Mouse (Mus musculus): ENCODE data around the gene Rara. TPM values are rescaled to one million over a fixed set of nuclear protein-coding genes. Genes with fewer than 3 reads are reported as not detected.
A peak's percentile ranks its signal among the peaks of the same experiment; 100 is the strongest.

The Rara gene
- total RNA-seq, 2 experiments from 2014 or later, result 16.2 to 16.7 TPM

- peak in 1 of 2 experiments; percentile 74 for DNase-seq (ENCODE audit: low spot score in 2 of 2)
Measured at GRCm38 (mm10) chr11:98951026-98951906, 23.6 kb downstream of the Rara start.

GRCm38 (mm10) chr11:98952111-98952510 is 24.5 kb downstream of the Rara start:
- DNase-seq (ENCODE audit: low spot score in 2 of 2), result no peak

- DNase-seq (ENCODE audit: low spot score in 2 of 2), result no peak
Measured at GRCm38 (mm10) chr11:98952736-98953135, 25.1 kb downstream of the Rara start.

- DNase-seq (ENCODE audit: low spot score in 2 of 2), result no peak
Measured at GRCm38 (mm10) chr11:98953361-98953760, 25.7 kb downstream of the Rara start.

- DNase-seq (ENCODE audit: low spot score in 2 of 2), result no peak
Measured at GRCm38 (mm10) chr11:98953835-98954320, 26.3 kb downstream of the Rara start.

GRCm38 (mm10) chr11:98954373-98954772 is 26.8 kb downstream of the Rara start:
- DNase-seq (ENCODE audit: low spot score in 2 of 2), result peak; percentile 77 to 79

- DNase-seq (ENCODE audit: low spot score in 2 of 2), result no peak
Measured at GRCm38 (mm10) chr11:98954801-98955706, 27.4 kb downstream of the Rara start.

GRCm38 (mm10) chr11:98955707-98956235 is 28.2 kb downstream of the Rara start:
- no peak for DNase-seq (ENCODE audit: low spot score in 2 of 2)

- DNase-seq (ENCODE audit: low spot score in 2 of 2), result no peak
Measured at GRCm38 (mm10) chr11:98956340-98956739, 28.7 kb downstream of the Rara start.

- DNase-seq (ENCODE audit: low spot score in 2 of 2), result peak; percentile 76 to 81
Measured at GRCm38 (mm10) chr11:98959437-98960312, 32.1 kb downstream of the Rara start.

- DNase-seq (ENCODE audit: low spot score in 2 of 2), result peak; percentile 75 to 83
Measured at GRCm38 (mm10) chr11:98960313-98960906, 32.8 kb downstream of the Rara start.

- peak; percentile 33 to 50 for DNase-seq (ENCODE audit: low spot score in 2 of 2)
Measured at GRCm38 (mm10) chr11:98961051-98961592, 33.5 kb downstream of the Rara start.

GRCm38 (mm10) chr11:98961766-98962165 is 34.1 kb downstream of the Rara start:
- DNase-seq (ENCODE audit: low spot score in 2 of 2), result peak in 1 of 2 experiments; percentile 23

- DNase-seq (ENCODE audit: low spot score in 2 of 2), result peak; percentile 18 to 35
Measured at GRCm38 (mm10) chr11:98962421-98963095, 34.9 kb downstream of the Rara start.

- DNase-seq (ENCODE audit: low spot score in 2 of 2), result peak; percentile 64 to 79
Measured at GRCm38 (mm10) chr11:98963191-98964021, 35.8 kb downstream of the Rara start.

GRCm38 (mm10) chr11:98964201-98964615 is 36.6 kb downstream of the Rara start:
- DNase-seq (ENCODE audit: low spot score in 2 of 2), result peak in 1 of 2 experiments; percentile 5

- peak in 1 of 2 experiments; percentile 15 for DNase-seq (ENCODE audit: low spot score in 2 of 2)
Measured at GRCm38 (mm10) chr11:98964616-98965415, 37.2 kb downstream of the Rara start.
